Mouse (Mus musculus) forebrain, postnatal 0 days (tissue): ENCODE measurements at regions not wholly inside any gene's neighbourhood (a gene's known extent, or its start where the extent isn't known, plus 50 kb on each side); places are given as distances from the start of the nearest gene placed in this dataset.

ENCODE experiments used
- ATAC-seq: fragments of 200-750 bp; cut with Nextera tagmentation; 2 replicates; pipeline ENCODE4 v1.8.0; 2017; ENCODE audit warnings: mild to moderate bottlenecking, moderate library complexity
- DNase-seq: peaks from one replicate; pipeline ENCODE4 v3.0.0-alpha.2; 2015
- H3K27ac ChIP-seq: fragments of 300-500 bp; sonication (generic); 2 replicates; pipeline ENCODE4 v1.5.1; 2014; ENCODE audit warnings: low read depth, mild to moderate bottlenecking, antibody characterized with exemption, low read length, moderate library complexity, mixed read lengths
- H3K27me3 ChIP-seq: fragments of 300-500 bp; sonication (generic); 2 replicates; pipeline ENCODE4 v1.6.1; 2014; ENCODE audit warnings: mild to moderate bottlenecking, low read length, mixed read lengths; ENCODE audit not compliant: insufficient read depth
- H3K36me3 ChIP-seq: fragments of 300-500 bp; sonication (generic); 2 replicates; pipeline ENCODE4 v1.6.1; 2014; ENCODE audit warnings: mild to moderate bottlenecking, moderate library complexity; ENCODE audit not compliant: insufficient read depth
- H3K4me1 ChIP-seq: fragments of 300-500 bp; sonication (generic); 2 replicates; pipeline ENCODE4 v1.6.1; 2014; ENCODE audit warnings: antibody characterized with exemption; ENCODE audit not compliant: insufficient read depth
- H3K4me2 ChIP-seq: fragments of 300-500 bp; sonication (generic); 2 replicates; pipeline ENCODE4 v1.6.1; 2014; ENCODE audit warnings: low read depth, mild to moderate bottlenecking, moderate library complexity
- H3K4me3 ChIP-seq: fragments of 300-500 bp; sonication (generic); 2 replicates; pipeline ENCODE4 v1.5.1; 2014; ENCODE audit warnings: low read depth, low read length, mixed read lengths
- H3K9ac ChIP-seq: fragments of 300-500 bp; sonication (generic); 2 replicates; pipeline ENCODE4 v1.6.1; 2014; ENCODE audit warnings: mild to moderate bottlenecking
- H3K9me3 ChIP-seq: fragments of 300-500 bp; sonication (generic); 2 replicates; pipeline ENCODE4 v1.6.1; 2016; ENCODE audit warnings: low read length
- CTCF ChIP-seq: sonication (generic); IDR thresholded peaks from 2 replicates; pipeline ENCODE4 v1.5.1; 2016; ENCODE audit warnings: antibody characterized with exemption, control low read depth, low read depth
- WGBS: fragments of 180-500 bp; shearing (Covaris S2); extraction: QIAGEN DNeasy Blood & Tissue Kit; methylation state at CpG from one replicate; pipeline ENCODE4 v1.1.7; 2014; 5-methylcytosine and 5-hydroxymethylcytosine counted together

GRCm38 (mm10) chr8:90670471-90671057 lies 146.6 kb downstream of the Gm19935 start:
- no peak for TF ChIP-seq CTCF
- H3K27ac ChIP-seq, result no peak overlapping the region
- H3K27me3 ChIP-seq, result no peaks in the 10 kb centered on the region
- 0 out of 2 replicates have a peak overlapping the region, but pooled peaks have one; percentile 32 for H3K9ac ChIP-seq
- peak overlapping the region; percentile 25 for H3K4me3 ChIP-seq
- peak; percentile 56; the same call in 1 of the 2 replicates for ATAC-seq
- 2% methylated on average over 14 of the region's 14 CpGs for WGBS
- peak overlapping the region; percentile 50 for H3K4me2 ChIP-seq
- H3K4me1 ChIP-seq, result no peaks in the 10 kb centered on the region; the same call in 1 of the 2 replicates
- H3K9me3 ChIP-seq, result no peaks in the 10 kb centered on the region
- H3K36me3 ChIP-seq, result no peaks in the 10 kb centered on the region
- DNase-seq, result peak; percentile 69

- WGBS, result 35% methylated on average over 9 of the region's 9 CpGs
Observed at GRCm38 (mm10) chr8:90669396-90669795, 147.8 kb downstream of the Gm19935 start.

GRCm38 (mm10) chr8:90659066-90659465 lies 158.1 kb downstream of the Gm19935 start:
- Histone ChIP-seq H3K4me1 (peaks cover 6% of the 10 kb centered on the region; the same call in 1 of the 2 replicates), H3K4me2 (no peak overlapping the region), H3K9ac (no peak overlapping the region), H3K9me3 (no peaks in the 10 kb centered on the region), H3K4me3 (no peak overlapping the region), H3K36me3 (no peaks in the 10 kb centered on the region), H3K27ac (no peak overlapping the region), H3K27me3 (no peaks in the 10 kb centered on the region)
- WGBS, result 8% methylated on average over 3 of the region's 3 CpGs
- TF ChIP-seq CTCF, result no peak
- DNase-seq (peak; percentile 22), ATAC-seq (peak; percentile 66)

More at GRCm38 (mm10) chr8:90669396-90669795, 147.8 kb downstream of the Gm19935 start:
- Histone ChIP-seq H3K4me2 (no peak overlapping the region), H3K36me3 (no peaks in the 10 kb centered on the region), H3K4me3 (no peak overlapping the region), H3K27me3 (no peaks in the 10 kb centered on the region), H3K4me1 (no peaks in the 10 kb centered on the region; the same call in 1 of the 2 replicates), H3K27ac (no peak overlapping the region), H3K9me3 (no peaks in the 10 kb centered on the region), H3K9ac (no peak overlapping the region)
- DNase-seq, result peak; percentile 12
- no peak for TF ChIP-seq CTCF
- ATAC-seq, result no peak

DNA sequence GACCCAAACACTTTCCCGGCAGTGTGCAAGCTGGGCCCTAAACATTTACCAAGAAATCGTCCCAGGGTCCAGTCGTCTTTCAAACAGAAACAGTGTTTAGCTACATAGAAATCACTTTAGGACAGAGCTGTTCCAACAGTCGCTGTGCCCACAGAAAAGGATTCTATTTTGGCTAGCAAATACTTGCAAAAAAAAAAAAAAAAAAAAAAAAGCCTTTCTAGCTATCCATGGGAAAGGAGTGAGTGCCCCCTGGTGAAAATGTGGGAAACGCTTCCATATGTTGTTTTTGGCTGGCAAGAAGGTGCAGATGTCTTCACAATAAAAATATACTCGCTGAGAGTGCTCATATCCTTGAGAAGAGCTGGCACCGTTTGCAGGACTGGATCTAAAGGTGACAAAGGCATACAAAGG lies 159.5 kb downstream of the Gm19935 start:
- ATAC-seq (peak; percentile 66), DNase-seq (peak; percentile 91)
- Histone ChIP-seq H3K9ac (no peak overlapping the region), H3K4me2 (0 out of 2 replicates have a peak overlapping the region, but pooled peaks have one; percentile 11), H3K36me3 (no peaks in the 10 kb centered on the region), H3K27ac (no peak overlapping the region), H3K4me1 (peaks cover 6% of the 10 kb centered on the region; the same call in 1 of the 2 replicates), H3K27me3 (no peaks in the 10 kb centered on the region), H3K4me3 (no peak overlapping the region), H3K9me3 (no peaks in the 10 kb centered on the region)
- WGBS, result 4% methylated on average over 7 of the region's 7 CpGs
- TF ChIP-seq CTCF, result peak; percentile 81

DNA sequence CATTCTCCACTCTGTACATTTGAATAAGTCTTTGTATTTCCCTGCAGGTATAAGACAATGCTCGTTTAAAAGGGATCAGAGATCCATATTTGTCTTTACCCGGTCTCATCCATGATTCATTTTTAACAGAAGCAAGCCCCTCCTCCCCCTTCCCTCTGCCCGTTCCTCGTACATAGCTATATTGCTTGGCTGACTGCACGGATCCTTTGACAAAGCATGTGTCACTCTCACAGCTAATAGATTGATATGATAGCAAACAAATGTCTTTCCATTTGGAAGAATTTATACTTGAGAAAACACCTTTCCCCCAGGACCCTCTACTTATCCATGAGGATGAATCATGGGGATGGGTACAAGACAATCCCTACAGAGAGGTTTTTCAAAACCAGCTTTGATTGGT lies 160.1 kb downstream of the Gm19935 start:
- Histone ChIP-seq H3K27me3 (no peaks in the 10 kb centered on the region), H3K36me3 (no peaks in the 10 kb centered on the region), H3K9me3 (no peaks in the 10 kb centered on the region), H3K27ac (no peak overlapping the region), H3K9ac (no peak overlapping the region), H3K4me1 (peaks cover 6% of the 10 kb centered on the region; the same call in 1 of the 2 replicates), H3K4me3 (no peak overlapping the region), H3K4me2 (peak overlapping the region; percentile 11; the same call in 1 of the 2 replicates)
- 14% methylated on average over 5 of the region's 5 CpGs for WGBS
- DNase-seq (no peak), ATAC-seq (0 out of 2 replicates have a peak, but pooled peaks have one; percentile 18)
- no peak for TF ChIP-seq CTCF

GRCm38 (mm10) chr8:90656436-90657090 lies 160.6 kb downstream of the Gm19935 start:
- Histone ChIP-seq H3K27me3 (no peaks in the 10 kb centered on the region), H3K9me3 (no peaks in the 10 kb centered on the region), H3K4me3 (no peak overlapping the region), H3K27ac (no peak overlapping the region), H3K4me2 (0 out of 2 replicates have a peak overlapping the region, but pooled peaks have one; percentile 11), H3K9ac (no peak overlapping the region), H3K36me3 (no peaks in the 10 kb centered on the region), H3K4me1 (peaks cover 6% of the 10 kb centered on the region; the same call in 1 of the 2 replicates)
- DNase-seq, result peak; percentile 57
- TF ChIP-seq CTCF, result no peak
- 23% methylated on average over 5 of the region's 5 CpGs for WGBS
- no peak for ATAC-seq

GRCm38 (mm10) chr8:90654786-90655185 lies 162.4 kb downstream of the Gm19935 start:
- H3K9ac ChIP-seq, result no peak overlapping the region
- H3K4me1 ChIP-seq, result peaks cover 6% of the 10 kb centered on the region; the same call in 1 of the 2 replicates
- H3K4me2 ChIP-seq, result no peak overlapping the region
- no peak overlapping the region for H3K4me3 ChIP-seq
- no peaks in the 10 kb centered on the region for H3K9me3 ChIP-seq
- no peak for TF ChIP-seq CTCF
- ATAC-seq (no peak), DNase-seq (no peak)
- whole genome bisulfite sequencing, result 65% methylated on average over 2 of the region's 2 CpGs
- no peak overlapping the region for H3K27ac ChIP-seq
- no peaks in the 10 kb centered on the region for H3K27me3 ChIP-seq
- H3K36me3 ChIP-seq, result no peaks in the 10 kb centered on the region
